Mouse (Mus musculus): ENCODE measurements around the gene Itpr3. TPM values are rescaled to one million over a fixed set of nuclear protein-coding genes. Genes with fewer than 3 reads are reported as not detected.

The Itpr3 gene
- polyA plus RNA-seq (2015; fragmentation: Nextera tagmentation; extraction: Ambion mirVana): 4.7 and 4.9 TPM in 2 replicates

GRCm38 (mm10) chr17:27056812-27057516 is at the start of gene Itpr3:
Gene Itpr3, plus strand, starts transcription at chr17:27057304.
- peak within 1 kb of the TSS; percentile 57 for H3K4me3 ChIP-seq
- H3K27ac ChIP-seq: peak within 1 kb of the TSS; percentile 91
- H3K9me3 ChIP-seq: no peaks in the 10 kb centered on the region
- ATAC-seq (ENCODE audit: borderline replicate concordance, extremely low read depth, low FRiP score, low TSS enrichment): peak; percentile 72
- WGBS: under 1% methylated on average over 65 of the region's 66 CpGs
- H3K9ac ChIP-seq: peak within 1 kb of the TSS; percentile 65
- no peaks in the 10 kb centered on the region for H3K36me3 ChIP-seq
- peaks cover 33% of the 10 kb centered on the region for H3K4me1 ChIP-seq
- peaks cover 8% of the 10 kb centered on the region; the same call in 1 of the 2 replicates for H3K27me3 ChIP-seq
- H3K4me2 ChIP-seq: peak within 1 kb of the TSS; percentile 92

GRCm38 (mm10) chr17:27008277-27008676 is 48.8 kb upstream of the Itpr3 start:
- Histone ChIP-seq H3K27me3 (0 out of 2 replicates have a peak, but pooled peaks cover 5% of the 10 kb centered on the region), H3K27ac (no peak overlapping the region), H3K4me1 (peaks cover 3% of the 10 kb centered on the region; the same call in 1 of the 2 replicates), H3K9me3 (no peaks in the 10 kb centered on the region), H3K36me3 (no peaks in the 10 kb centered on the region), H3K9ac (no peak overlapping the region), H3K4me2 (no peak overlapping the region), H3K4me3 (no peak overlapping the region)
- WGBS: 77% methylated on average over 2 of the region's 2 CpGs
- ATAC-seq (ENCODE audit: borderline replicate concordance, extremely low read depth, low FRiP score, low TSS enrichment): no peak

- Histone ChIP-seq H3K9me3 (no peaks in the 10 kb centered on the region), H3K27me3 (no peaks in the 10 kb centered on the region), H3K4me2 (no peak overlapping the region), H3K36me3 (no peaks in the 10 kb centered on the region), H3K27ac (no peak overlapping the region), H3K9ac (no peak overlapping the region), H3K4me3 (no peak overlapping the region), H3K4me1 (no peaks in the 10 kb centered on the region; the same call in 1 of the 2 replicates)
- WGBS: 87% methylated on average over 10 of the region's 10 CpGs
- no peak for ATAC-seq (ENCODE audit: borderline replicate concordance, extremely low read depth, low FRiP score, low TSS enrichment)
These were observed 45.9 kb upstream of the Itpr3 start for GRCm38 (mm10) chr17:27011167-27011566.

- Histone ChIP-seq H3K27ac (no peak overlapping the region), H3K4me3 (no peak overlapping the region), H3K9me3 (no peaks in the 10 kb centered on the region), H3K36me3 (no peaks in the 10 kb centered on the region), H3K4me1 (peaks cover under 1% of the 10 kb centered on the region; the same call in 1 of the 2 replicates), H3K4me2 (no peak overlapping the region), H3K9ac (no peak overlapping the region), H3K27me3 (no peaks in the 10 kb centered on the region)
- no peak for ATAC-seq (ENCODE audit: borderline replicate concordance, extremely low read depth, low FRiP score, low TSS enrichment)
- WGBS: 51% methylated on average over 14 of the region's 14 CpGs
These were observed 45.0 kb upstream of the Itpr3 start for GRCm38 (mm10) chr17:27011998-27012672.

- H3K9ac ChIP-seq: no peak overlapping the region
- no peak overlapping the region for H3K27ac ChIP-seq
- no peaks in the 10 kb centered on the region for H3K36me3 ChIP-seq
- H3K4me3 ChIP-seq: no peak overlapping the region
- H3K9me3 ChIP-seq: no peaks in the 10 kb centered on the region
- H3K4me2 ChIP-seq: no peak overlapping the region
- no peak for ATAC-seq (ENCODE audit: borderline replicate concordance, extremely low read depth, low FRiP score, low TSS enrichment)
- H3K27me3 ChIP-seq: no peaks in the 10 kb centered on the region
- WGBS: 20% methylated on average over 6 of the region's 6 CpGs
- peaks cover 7% of the 10 kb centered on the region; the same call in 1 of the 2 replicates for H3K4me1 ChIP-seq
These were observed 44.2 kb upstream of the Itpr3 start for GRCm38 (mm10) chr17:27012909-27013308.

DNA sequence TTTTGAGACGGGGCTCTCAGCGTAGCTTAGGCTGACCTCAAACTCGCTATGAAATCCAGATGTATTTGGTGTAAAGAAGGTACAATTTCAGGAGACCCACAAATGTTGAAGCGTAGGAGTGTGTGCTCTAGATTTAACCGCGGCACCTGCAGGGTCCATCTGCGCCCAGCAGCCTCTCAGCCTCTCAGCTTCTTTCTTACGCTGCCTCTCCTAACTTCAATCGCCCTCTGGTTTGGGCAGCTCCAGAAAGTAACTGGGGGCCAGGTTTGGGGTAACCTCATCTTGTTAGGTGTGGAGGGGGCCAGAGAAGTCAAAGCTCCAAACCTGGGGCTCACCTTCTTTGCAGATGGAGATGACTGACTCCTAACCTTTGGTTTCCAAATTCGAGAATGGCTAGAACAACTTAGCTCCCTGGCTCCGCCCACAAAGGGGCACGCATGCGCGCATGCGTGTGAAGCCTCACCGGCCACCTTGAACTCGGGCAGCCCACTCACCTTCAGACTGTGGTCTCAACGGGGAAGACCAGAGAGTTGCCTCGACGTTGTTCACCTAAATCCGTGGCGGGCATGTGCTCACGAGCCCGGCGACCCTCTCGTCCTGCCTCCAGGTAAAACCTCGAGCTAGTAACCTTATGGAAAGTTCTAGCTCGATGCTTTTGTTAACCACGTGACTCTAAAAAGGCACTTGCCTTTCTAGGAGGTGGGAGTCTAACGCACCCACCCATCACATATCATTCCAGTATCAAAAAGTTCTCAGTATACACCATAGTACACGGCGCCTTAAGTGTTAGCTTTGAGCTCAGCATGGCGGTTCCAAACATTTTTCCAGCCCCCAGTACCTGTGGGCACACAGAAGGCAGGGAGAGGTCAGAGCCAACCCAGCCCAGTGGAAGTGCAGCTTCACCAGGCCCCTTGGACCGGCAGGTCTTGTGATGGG is 39.3 kb upstream of the Itpr3 start:
- Histone ChIP-seq H3K36me3 (peaks cover 31% of the 10 kb centered on the region), H3K27ac (peak overlapping the region; percentile 25), H3K4me2 (peak overlapping the region; percentile 79), H3K4me3 (peak overlapping the region; percentile 54), H3K4me1 (peaks cover 14% of the 10 kb centered on the region), H3K9me3 (no peaks in the 10 kb centered on the region), H3K27me3 (no peaks in the 10 kb centered on the region), H3K9ac (peak overlapping the region; percentile 61)
- WGBS: 6% methylated on average over 34 of the region's 34 CpGs
- ATAC-seq (ENCODE audit: borderline replicate concordance, extremely low read depth, low FRiP score, low TSS enrichment): peak; percentile 71

DNA sequence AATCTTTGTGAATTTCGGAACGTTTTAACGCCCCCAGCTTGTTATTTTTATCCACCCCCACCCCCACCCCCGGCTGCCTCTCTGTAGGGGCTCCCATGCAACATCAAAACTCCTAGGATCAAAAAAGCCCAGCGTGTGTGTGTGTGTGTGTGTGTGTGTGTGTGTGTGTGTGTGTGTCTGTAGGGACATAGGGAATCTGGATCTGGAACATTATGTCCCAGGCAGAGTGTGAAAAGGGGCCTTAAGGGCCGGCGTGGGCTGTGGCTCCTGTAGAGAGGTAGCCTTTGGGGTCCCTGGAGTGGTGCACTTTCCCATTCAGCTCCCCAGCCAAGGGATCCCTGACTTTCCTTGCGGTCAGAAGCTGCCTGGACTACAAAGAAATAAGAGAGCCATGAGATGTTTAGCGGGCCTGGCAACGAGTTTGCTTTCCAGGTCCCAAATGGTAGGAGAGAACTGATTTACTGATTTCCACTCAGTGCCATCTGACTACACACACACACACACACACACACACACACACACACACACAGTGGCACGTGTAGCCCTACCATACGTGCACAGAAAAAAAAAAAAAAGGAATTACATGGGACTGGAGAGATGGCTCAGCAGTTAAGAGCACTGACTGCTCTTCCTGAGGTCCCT is 38.4 kb upstream of the Itpr3 start:
- no peaks in the 10 kb centered on the region for H3K27me3 ChIP-seq
- peak overlapping the region; percentile 61; the same call in 1 of the 2 replicates for H3K9ac ChIP-seq
- no peaks in the 10 kb centered on the region for H3K9me3 ChIP-seq
- H3K27ac ChIP-seq: peak overlapping the region; percentile 25; the same call in 1 of the 2 replicates
- no peak; the same call in 1 of the 2 replicates for ATAC-seq (ENCODE audit: borderline replicate concordance, extremely low read depth, low FRiP score, low TSS enrichment)
- H3K4me2 ChIP-seq: peak overlapping the region; percentile 79
- peak overlapping the region; percentile 54 for H3K4me3 ChIP-seq
- WGBS: 35% methylated on average over 12 of the region's 12 CpGs
- peaks cover 36% of the 10 kb centered on the region for H3K36me3 ChIP-seq
- peaks cover 14% of the 10 kb centered on the region for H3K4me1 ChIP-seq

- peaks cover 47% of the 10 kb centered on the region for H3K36me3 ChIP-seq
- no peak overlapping the region for H3K4me2 ChIP-seq
- peaks cover 14% of the 10 kb centered on the region for H3K4me1 ChIP-seq
- H3K9me3 ChIP-seq: no peaks in the 10 kb centered on the region
- no peak overlapping the region for H3K27ac ChIP-seq
- no peak for ATAC-seq (ENCODE audit: borderline replicate concordance, extremely low read depth, low FRiP score, low TSS enrichment)
- no peak overlapping the region for H3K4me3 ChIP-seq
- WGBS: 84% methylated on average over 14 of the region's 14 CpGs
- no peaks in the 10 kb centered on the region for H3K27me3 ChIP-seq
- H3K9ac ChIP-seq: no peak overlapping the region
These were observed 36.0 kb upstream of the Itpr3 start for GRCm38 (mm10) chr17:27021076-27021475.

DNA sequence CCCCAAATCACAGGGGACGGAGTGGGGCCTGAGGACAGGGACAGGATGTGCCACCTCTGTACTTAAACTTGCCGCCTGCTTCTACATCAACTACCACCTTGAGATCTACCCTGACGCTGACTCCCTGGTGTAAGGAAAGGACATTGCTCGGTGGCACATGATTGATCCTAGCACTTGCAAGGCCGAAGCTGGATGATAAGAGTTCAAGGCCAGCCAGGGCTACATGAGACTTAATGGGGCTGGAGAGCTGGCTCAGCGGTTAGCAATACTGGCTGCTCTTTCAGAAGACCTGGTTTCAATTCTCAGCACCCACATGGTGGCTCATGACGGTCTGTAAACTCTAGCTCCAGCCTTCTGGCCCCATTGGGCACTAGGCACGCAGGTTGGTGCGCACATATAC is 35.4 kb upstream of the Itpr3 start:
- no peak for ATAC-seq (ENCODE audit: borderline replicate concordance, extremely low read depth, low FRiP score, low TSS enrichment)
- H3K36me3 ChIP-seq: peaks cover 47% of the 10 kb centered on the region

DNA sequence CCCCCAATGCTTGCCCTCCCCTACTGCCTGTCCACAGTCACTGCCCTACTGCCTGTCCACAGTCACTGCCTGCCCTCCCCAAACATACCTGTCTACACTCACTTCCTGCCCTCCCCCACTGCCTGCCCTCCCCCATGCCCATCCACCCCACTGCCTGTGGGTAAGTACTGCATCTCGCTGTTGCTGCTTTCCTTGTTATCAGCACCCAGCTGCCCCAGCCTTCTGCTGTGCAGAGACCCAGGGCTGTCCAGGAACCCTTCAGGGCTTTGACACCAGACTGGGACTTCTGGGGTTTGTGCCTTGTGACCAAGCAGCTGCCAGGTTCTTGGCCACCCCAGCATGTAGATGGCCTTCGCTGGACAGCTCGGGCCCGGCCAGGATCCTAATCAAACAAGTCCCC is 33.8 kb upstream of the Itpr3 start:
- no peak overlapping the region for H3K4me3 ChIP-seq
- peaks cover 47% of the 10 kb centered on the region for H3K36me3 ChIP-seq
- H3K27me3 ChIP-seq: no peaks in the 10 kb centered on the region
- H3K9ac ChIP-seq: no peak overlapping the region
- H3K9me3 ChIP-seq: no peaks in the 10 kb centered on the region
- H3K27ac ChIP-seq: no peak overlapping the region
- no peak for ATAC-seq (ENCODE audit: borderline replicate concordance, extremely low read depth, low FRiP score, low TSS enrichment)
- peaks cover 13% of the 10 kb centered on the region for H3K4me1 ChIP-seq
- WGBS: 80% methylated on average over 4 of the region's 4 CpGs
- H3K4me2 ChIP-seq: no peak overlapping the region

More for the DNA sequence above, 35.4 kb upstream of the Itpr3 start:
- Histone ChIP-seq H3K9me3 (no peaks in the 10 kb centered on the region), H3K4me2 (no peak overlapping the region), H3K4me3 (no peak overlapping the region), H3K9ac (no peak overlapping the region), H3K4me1 (peaks cover 14% of the 10 kb centered on the region), H3K27me3 (no peaks in the 10 kb centered on the region), H3K27ac (no peak overlapping the region)
- 87% methylated on average over 9 of the region's 9 CpGs for WGBS

DNA sequence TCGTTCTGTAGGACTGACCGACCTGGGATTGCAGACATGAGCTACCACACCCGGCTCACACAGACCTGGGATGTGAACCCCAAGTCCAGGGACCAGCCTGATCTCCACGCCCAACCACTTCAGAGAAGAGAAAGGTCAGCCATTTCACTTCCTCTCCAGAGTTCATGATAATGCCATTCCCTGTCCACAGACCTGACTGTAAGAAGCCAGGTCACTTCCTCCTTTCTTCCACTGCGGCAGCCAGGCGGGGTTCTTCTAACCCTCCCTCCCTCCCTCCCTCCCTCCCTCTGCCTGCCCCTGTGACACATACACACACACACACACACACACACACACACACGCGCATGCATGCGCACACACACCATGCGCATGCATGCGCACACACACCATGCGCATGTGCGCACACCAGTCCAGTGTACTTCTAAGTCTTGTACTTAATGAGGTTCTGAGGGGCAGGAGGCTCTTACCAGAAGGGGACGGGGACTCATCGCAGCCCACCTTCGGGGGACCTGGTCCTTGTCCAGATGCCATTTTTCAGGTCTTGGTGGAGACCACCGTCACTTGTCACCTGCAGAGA is 31.7 kb upstream of the Itpr3 start:
- peaks cover 38% of the 10 kb centered on the region for H3K36me3 ChIP-seq
- peaks cover 14% of the 10 kb centered on the region for H3K4me1 ChIP-seq
- WGBS: 91% methylated on average over 17 of the region's 17 CpGs
- H3K9me3 ChIP-seq: no peaks in the 10 kb centered on the region
- no peak overlapping the region for H3K27ac ChIP-seq
- no peak overlapping the region for H3K9ac ChIP-seq
- H3K27me3 ChIP-seq: no peaks in the 10 kb centered on the region
- H3K4me2 ChIP-seq: no peak overlapping the region
- no peak overlapping the region for H3K4me3 ChIP-seq
- ATAC-seq (ENCODE audit: borderline replicate concordance, extremely low read depth, low FRiP score, low TSS enrichment): no peak

Data from lung, embryonic 15.5 days (tissue).